Mouse (Mus musculus): ENCODE measurements around the gene Vangl2.

The Vangl2 gene

GRCm38 (mm10) chr1:171960726-171961125, 67.5 kb downstream of the Vangl2 start:
- DNase-seq = no peak

- DNase-seq = no peak
These were observed 70.8 kb downstream of the Vangl2 start for GRCm38 (mm10) chr1:171957411-171957810.

- peak; percentile 42 for DNase-seq
These were observed 73.2 kb downstream of the Vangl2 start for GRCm38 (mm10) chr1:171955071-171955470.
